Comparison of ENCODE assay signal across 11 mouse cellular contexts in the genomic region with DNA sequence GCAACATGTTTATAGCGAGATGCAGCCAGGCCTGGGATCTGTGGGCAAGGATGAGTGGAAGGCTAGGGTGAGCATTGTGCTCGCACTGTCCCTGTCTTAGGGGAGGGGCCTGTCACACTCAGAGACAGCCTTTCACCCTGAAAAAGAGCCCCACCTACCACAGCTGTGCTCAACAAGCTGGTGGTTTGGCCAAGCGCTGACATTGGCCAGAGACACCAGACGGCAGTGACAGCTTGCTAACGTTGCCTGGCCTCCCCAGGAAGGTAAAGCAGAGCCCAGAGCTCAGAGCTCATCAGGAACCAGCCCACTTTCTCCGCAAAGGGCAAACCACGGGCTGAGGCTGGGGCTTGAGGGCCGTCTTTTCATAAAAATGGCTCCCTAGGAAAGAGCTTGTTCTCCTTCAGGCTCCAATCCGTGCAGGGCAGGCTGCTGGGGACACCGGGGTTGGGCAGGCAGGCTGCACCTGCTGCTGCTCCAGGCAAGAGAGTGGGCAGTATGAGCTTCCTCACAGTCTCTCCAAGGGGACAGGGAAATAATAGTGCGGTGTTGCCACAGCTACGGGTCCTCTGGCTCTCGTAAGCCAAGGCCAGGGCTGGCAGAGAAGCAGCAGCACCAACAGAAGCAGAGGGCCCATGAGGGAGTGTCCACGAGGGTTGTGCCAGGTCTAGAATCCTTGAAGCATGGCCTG. TPM values are rescaled to one million over a fixed set of nuclear protein-coding genes. Genes with fewer than 3 reads are reported as not detected.
A peak's percentile ranks its signal among the peaks of the same experiment; 100 is the strongest.
DNase-seq lines count a peak whose midpoint lies in the region; ATAC-seq and TF ChIP-seq lines count a peak whose summit lies in the region.
"Had no signal": no experiment of that assay in that cellular context is flagged by ENCODE, and none has a peak within 500 bp of the region (broad histone marks: within the 10 kb centered on the region; RNA-seq: fewer than 3 reads in every experiment).

No protein-coding gene starts in this region.

- 0 out of 2 replicates have a peak overlapping the region, but pooled peaks have one; percentile 20 for H3K9ac ChIP-seq in lung, embryonic 16.5 days (ENCODE audit: low read length)
- H3K9ac ChIP-seq: heart, embryonic 15.5 days; limb, embryonic 12.5 days had no signal

- WGBS in lung, embryonic 16.5 days = 49% methylated on average over 14 of the region's 14 CpGs
- WGBS in hindbrain, embryonic 10.5 days = 45% methylated on average over 14 of the region's 14 CpGs
- 35% methylated on average over 14 of the region's 14 CpGs for WGBS in olfactory bulb, adult 2 months

- H3K36me3 ChIP-seq in lung, embryonic 16.5 days (ENCODE audit: control insufficient read depth, insufficient read depth, low read length) = no peaks in the 10 kb centered on the region
- H3K36me3 ChIP-seq in hindbrain, embryonic 10.5 days = no peaks in the 10 kb centered on the region
- H3K36me3 ChIP-seq: heart, embryonic 15.5 days; limb, embryonic 12.5 days had no signal

- no peaks in the 10 kb centered on the region for H3K9me3 ChIP-seq in lung, embryonic 16.5 days (ENCODE audit: control insufficient read depth, low read length)
- H3K9me3 ChIP-seq in hindbrain, embryonic 10.5 days = no peaks in the 10 kb centered on the region
- H3K9me3 ChIP-seq: heart, embryonic 15.5 days; limb, embryonic 12.5 days had no signal

- H3K27me3 ChIP-seq in lung, embryonic 16.5 days (ENCODE audit: control insufficient read depth, insufficient read depth, low read depth, low read length) = peaks cover 26% of the 10 kb centered on the region
- peaks cover 53% of the 10 kb centered on the region for H3K27me3 ChIP-seq in hindbrain, embryonic 10.5 days (ENCODE audit: insufficient read depth, poor library complexity, severe bottlenecking)

- peaks cover 19% of the 10 kb centered on the region for H3K4me1 ChIP-seq in lung, embryonic 16.5 days (replicated peaks; ENCODE audit: control insufficient read depth, insufficient read depth, low read length)
- peaks cover 52% of the 10 kb centered on the region for H3K4me1 ChIP-seq in hindbrain, embryonic 10.5 days (replicated peaks)
- peaks cover 30% of the 10 kb centered on the region for H3K4me1 ChIP-seq in olfactory bulb, adult 2 months (ENCODE audit: control insufficient read depth, insufficient read depth, low read length)

- H3K4me3 ChIP-seq in lung, embryonic 16.5 days (ENCODE audit: low read length) = no peak overlapping the region
- H3K4me3 ChIP-seq in hindbrain, embryonic 10.5 days = no peak overlapping the region
- no peak overlapping the region for H3K4me3 ChIP-seq in olfactory bulb, adult 2 months (ENCODE audit: insufficient read depth, low read depth, low read length)
- H3K4me3 ChIP-seq: heart, embryonic 15.5 days; limb, embryonic 12.5 days had no signal

- peak; percentile 67 for DNase-seq in cerebellum, adult 11-12 months
- DNase-seq in cerebellum, adult 11 months = no peak
- no peak for DNase-seq in lung, postnatal 36 days
- no peak for DNase-seq in hindbrain, embryonic 10.5 days (ENCODE audit: low spot score)
- DNase-seq in lung, postnatal 14 days = no peak
- DNase-seq: B cell, adult 2 months had no signal

- H3K4me2 ChIP-seq in lung, embryonic 16.5 days (ENCODE audit: low read depth, low read length) = no peak overlapping the region
- H3K4me2 ChIP-seq: heart, embryonic 15.5 days; limb, embryonic 12.5 days had no signal

- no peak for TF ChIP-seq POLR2A in olfactory bulb, adult 2 months (IDR thresholded peaks at IDR 0.05; ENCODE audit: insufficient read depth, low read depth, low read length)

- no peak overlapping the region for H3K27ac ChIP-seq in lung, embryonic 16.5 days (ENCODE audit: low read length)
- peak overlapping the region; percentile 74 for H3K27ac ChIP-seq in hindbrain, embryonic 10.5 days
- 0 out of 2 replicates have a peak overlapping the region, but pooled peaks have one; percentile 8 for H3K27ac ChIP-seq in olfactory bulb, adult 2 months (ENCODE audit: insufficient read depth, low read depth, low read length)
- H3K27ac ChIP-seq: heart, embryonic 15.5 days; limb, embryonic 12.5 days had no signal

- no peak for ATAC-seq in lung, embryonic 16.5 days (ENCODE audit: low read depth)
- no peak for ATAC-seq in erythroblast, adult 5-6 weeks (replicated peaks; ENCODE audit: low FRiP score, poor library complexity, severe bottlenecking)

- TF ChIP-seq CTCF in olfactory bulb, adult 2 months (IDR thresholded peaks at IDR 0.05; ENCODE audit: insufficient read depth, low read depth, low read length) = no peak

RNA-seq across cellular contexts. Expression of a gene that starts 4.3 kb away (rescaled TPM):
- polyA plus RNA-seq in lung, embryonic 16.5 days (2015; fragmentation: Nextera tagmentation; extraction: Ambion mirVana) = 2.0 and 2.2 TPM in 2 replicates
- 1.6 and 3.2 TPM in 2 replicates for polyA plus RNA-seq in hindbrain, embryonic 10.5 days (2016; fragmentation: Nextera tagmentation; extraction: Ambion mirVana)
- polyA plus RNA-seq in olfactory bulb, adult 2 months (2012; ENCODE audit: insufficient read depth, insufficient read length, low replicate concordance, missing spikeins) = not detected in 2 replicates
- total RNA-seq in erythroblast, adult 5-6 weeks (2015; ENCODE audit: low replicate concordance) = 1.3 and 4.4 TPM in 2 replicates
- total RNA-seq in erythroblast, adult 5-6 weeks (2017; ENCODE audit: low replicate concordance) = 0.84 and 1.8 TPM in 2 replicates

RNA-seq across cellular contexts. Expression of a gene that starts 35.4 kb away (rescaled TPM):
- 15.3 and 16.4 TPM in 2 replicates for polyA plus RNA-seq in lung, embryonic 16.5 days (2015; fragmentation: Nextera tagmentation; extraction: Ambion mirVana)
- 39.6 and 45.4 TPM in 2 replicates for polyA plus RNA-seq in hindbrain, embryonic 10.5 days (2016; fragmentation: Nextera tagmentation; extraction: Ambion mirVana)
- not detected in 2 replicates for polyA plus RNA-seq in olfactory bulb, adult 2 months (2012; ENCODE audit: insufficient read depth, insufficient read length, low replicate concordance, missing spikeins)
- 5.6 and 6.7 TPM in 2 replicates for total RNA-seq in erythroblast, adult 5-6 weeks (2015; ENCODE audit: low replicate concordance)
- 2.0 and 7.1 TPM in 2 replicates for total RNA-seq in erythroblast, adult 5-6 weeks (2017; ENCODE audit: low replicate concordance)

RNA-seq across cellular contexts. Expression of a gene that starts 47.3 kb away (rescaled TPM):
- 17.8 and 18.2 TPM in 2 replicates for polyA plus RNA-seq in lung, embryonic 16.5 days (2015; fragmentation: Nextera tagmentation; extraction: Ambion mirVana)
- 21.4 and 25.3 TPM in 2 replicates for polyA plus RNA-seq in hindbrain, embryonic 10.5 days (2016; fragmentation: Nextera tagmentation; extraction: Ambion mirVana)
- not detected in 2 replicates for polyA plus RNA-seq in olfactory bulb, adult 2 months (2012; ENCODE audit: insufficient read depth, insufficient read length, low replicate concordance, missing spikeins)
- 1.5 and 1.9 TPM in 2 replicates for total RNA-seq in erythroblast, adult 5-6 weeks (2015; ENCODE audit: low replicate concordance)
- 1.1 and 3.8 TPM in 2 replicates for total RNA-seq in erythroblast, adult 5-6 weeks (2017; ENCODE audit: low replicate concordance)

RNA-seq across cellular contexts. Expression of a gene that starts 47.5 kb away (rescaled TPM):
- 64.7 and 78.3 TPM in 2 replicates for polyA plus RNA-seq in lung, embryonic 16.5 days (2015; fragmentation: Nextera tagmentation; extraction: Ambion mirVana)
- 86.4 and 92.2 TPM in 2 replicates for polyA plus RNA-seq in hindbrain, embryonic 10.5 days (2016; fragmentation: Nextera tagmentation; extraction: Ambion mirVana)
- not detected in 2 replicates for polyA plus RNA-seq in olfactory bulb, adult 2 months (2012; ENCODE audit: insufficient read depth, insufficient read length, low replicate concordance, missing spikeins)
- 0.96 and 3.3 TPM in 2 replicates for total RNA-seq in erythroblast, adult 5-6 weeks (2015; ENCODE audit: low replicate concordance)
- total RNA-seq in erythroblast, adult 5-6 weeks (2017; ENCODE audit: low replicate concordance) = 1.4 and 5.3 TPM in 2 replicates

Comparison
In these comparisons a context has a peak if more than half of its experiments do, and no peak if none do; other contexts are left out.
1. RNA of a gene that starts 47.3 kb away (polyA plus RNA-seq): 21.4 to 25.3 TPM in hindbrain, embryonic 10.5 days and 17.8 to 18.2 TPM in lung, embryonic 16.5 days; not detected in olfactory bulb, adult 2 months; every median in the first group is over 10 times any median in the second.